Mouse (Mus musculus) testis, adult 2 months (tissue): Measurements from ENCODE around the gene Zscan21. TPM values are rescaled to one million over a fixed set of nuclear protein-coding genes. Genes with fewer than 3 reads are reported as not detected.

Experiments
- H3K27ac ChIP-seq: fragments of 200-500 bp; 2 replicates; pipeline ENCODE4 v1.5.1; 2012; ENCODE audit warnings: low read depth, low read length; ENCODE audit not compliant: control insufficient read depth, insufficient read depth
- H3K27me3 ChIP-seq: fragments of 200-500 bp; 2 replicates; pipeline ENCODE4 v1.6.1; 2012; ENCODE audit warnings: mild to moderate bottlenecking, low read length, moderate library complexity; ENCODE audit not compliant: control insufficient read depth, insufficient read depth
- H3K36me3 ChIP-seq: fragments of 200-500 bp; 2 replicates; pipeline ENCODE4 v1.6.1; 2012; ENCODE audit warnings: mild to moderate bottlenecking, low read length; ENCODE audit not compliant: control insufficient read depth, insufficient read depth
- H3K4me1 ChIP-seq: fragments of 200-500 bp; 2 replicates; pipeline ENCODE4 v1.6.1; 2012; ENCODE audit warnings: low read length; ENCODE audit not compliant: control insufficient read depth, insufficient read depth
- H3K4me3 ChIP-seq: fragments of 200-500 bp; 2 replicates; pipeline ENCODE4 v1.5.1; 2012; ENCODE audit warnings: low read depth, mild to moderate bottlenecking, low read length, moderate library complexity, mixed read lengths; ENCODE audit not compliant: control insufficient read depth
- CTCF ChIP-seq: fragments of 200-500 bp; IDR thresholded peaks from 2 replicates; pipeline ENCODE4 v1.5.1; 2012; ENCODE audit warnings: low read depth, mild to moderate bottlenecking, inconsistent platforms, low read length, moderate library complexity; ENCODE audit not compliant: control insufficient read depth, insufficient read depth, insufficient replicate concordance
- POLR2A ChIP-seq: fragments of 200-500 bp; IDR thresholded peaks from 2 replicates; pipeline ENCODE4 v1.6.1; 2012; ENCODE audit warnings: low read depth, mild to moderate bottlenecking, inconsistent platforms, low read length, moderate library complexity; ENCODE audit not compliant: control insufficient read depth
- polyA plus RNA-seq: library from polyadenylated mRNA; depleted of rRNA; stranded (reverse); fragments of >200 nt; gene quantifications from 2 replicates; pipeline ENCODE4 v1.2.3, GENCODE M21; 2012; rRNA removed

The Zscan21 gene
- polyA plus RNA-seq, 1 experiment: 51.4 TPM

- TF ChIP-seq CTCF: no peak
- TF ChIP-seq POLR2A: no peak
- H3K4me1 ChIP-seq: no peaks in the 10 kb centered on the region; the same call in 1 of the 2 replicates
- H3K36me3 ChIP-seq: peaks cover 2% of the 10 kb centered on the region; the same call in 1 of the 2 replicates
- no peak overlapping the region for H3K27ac ChIP-seq
- H3K4me3 ChIP-seq: peak overlapping the region; percentile 99; the same call in 1 of the 2 replicates
- H3K27me3 ChIP-seq: no peaks in the 10 kb centered on the region
Observed at GRCm38 (mm10) chr5:138173217-138173616, 56.5 kb downstream of the Zscan21 start.

Other genes starting within 250 kb of the Zscan21 start
- not detected in 2 replicates for gene Pilrb2, start 245.1 kb upstream of the Zscan21 start, polyA plus RNA-seq
- gene Cyp3a13, start 195.3 kb upstream of the Zscan21 start, polyA plus RNA-seq: not detected in 2 replicates
- gene Gjc3, start 153.8 kb upstream of the Zscan21 start, polyA plus RNA-seq: 0.02 TPM in 1 of 2 replicates, not detected in the other
- 0.12 and 0.51 TPM in 2 replicates for gene Azgp1, start 135.4 kb upstream of the Zscan21 start, polyA plus RNA-seq
- gene Smok3a, start 95.6 kb upstream of the Zscan21 start, polyA plus RNA-seq: 9.6 and 11.7 TPM in 2 replicates
- 13.1 and 13.5 TPM in 2 replicates for gene Smok3b, start 95.5 kb upstream of the Zscan21 start, polyA plus RNA-seq
- gene Smok3c, start 63.7 kb upstream of the Zscan21 start, polyA plus RNA-seq: 9.7 and 10.4 TPM in 2 replicates
- 3.4 and 4.0 TPM in 2 replicates for gene Zkscan1, start 31.8 kb upstream of the Zscan21 start, polyA plus RNA-seq
- gene Zfp113, start 38.8 kb downstream of the Zscan21 start, polyA plus RNA-seq: 1.8 and 2.2 TPM in 2 replicates
- gene Cops6, start 44.2 kb downstream of the Zscan21 start, polyA plus RNA-seq: 148 and 160 TPM in 2 replicates
- 65.6 and 70.3 TPM in 2 replicates for gene Ap4m1, start 55.1 kb downstream of the Zscan21 start, polyA plus RNA-seq
- gene Mcm7, start 55.5 kb downstream of the Zscan21 start, polyA plus RNA-seq: 93.6 and 96.0 TPM in 2 replicates
- 141 and 154 TPM in 2 replicates for gene Taf6, start 70.5 kb downstream of the Zscan21 start, polyA plus RNA-seq
- 1.6 and 1.7 TPM in 2 replicates for gene Cnpy4, start 70.6 kb downstream of the Zscan21 start, polyA plus RNA-seq
- 5.4 and 6.2 TPM in 2 replicates for gene Mblac1, start 77.4 kb downstream of the Zscan21 start, polyA plus RNA-seq
- 0.14 and 0.19 TPM in 2 replicates for gene Nxpe5, start 109.0 kb downstream of the Zscan21 start, polyA plus RNA-seq
- 23.2 and 28.3 TPM in 2 replicates for gene Lamtor4, start 138.6 kb downstream of the Zscan21 start, polyA plus RNA-seq
- 60.7 and 63.1 TPM in 2 replicates for gene BC037034, start 147.1 kb downstream of the Zscan21 start, polyA plus RNA-seq
- gene Gal3st4, start 155.9 kb downstream of the Zscan21 start, polyA plus RNA-seq: 0.10 TPM in 2 replicates
- gene Gm43720, start 163.1 kb downstream of the Zscan21 start, polyA plus RNA-seq: not detected in 2 replicates
- gene Gpc2, start 163.1 kb downstream of the Zscan21 start, polyA plus RNA-seq: 18.6 and 22.7 TPM in 2 replicates
- gene Stag3, start 163.3 kb downstream of the Zscan21 start, polyA plus RNA-seq: 201 and 224 TPM in 2 replicates
- gene Pvrig, start 225.1 kb downstream of the Zscan21 start, polyA plus RNA-seq: 1.4 and 1.5 TPM in 2 replicates